Mouse (Mus musculus): ENCODE measurements around the gene Rmdn2. TPM values are rescaled to one million over a fixed set of nuclear protein-coding genes. Genes with fewer than 3 reads are reported as not detected.
A peak's percentile ranks its signal among the peaks of the same experiment; 100 is the strongest.

The Rmdn2 gene
- polyA plus RNA-seq, 1 experiment, result 0.53 TPM

GRCm38 (mm10) chr17:79602381-79602780, 9.3 kb upstream of the Rmdn2 start:
- H3K27me3 ChIP-seq (ENCODE audit: control insufficient read depth, insufficient read depth, low read length), result no peaks in the 10 kb centered on the region
- no peak overlapping the region for H3K4me3 ChIP-seq (ENCODE audit: low read depth, low read length)
- no peaks in the 10 kb centered on the region for H3K36me3 ChIP-seq (ENCODE audit: control insufficient read depth, insufficient read depth, low read length)
- H3K27ac ChIP-seq (ENCODE audit: insufficient read depth, low read depth, low read length), result no peak overlapping the region
- WGBS, result 52% methylated on average over 5 of the region's 5 CpGs
- no peak for TF ChIP-seq CTCF (IDR thresholded peaks at IDR 0.05; ENCODE audit: extremely low read depth, insufficient read length, insufficient replicate concordance, low read depth, low read length)
- TF ChIP-seq POLR2A (IDR thresholded peaks at IDR 0.05; ENCODE audit: low read depth, low read length), result no peak
- no peaks in the 10 kb centered on the region for H3K4me1 ChIP-seq (ENCODE audit: control insufficient read depth, insufficient read depth, insufficient read length, low read length)

- Histone ChIP-seq H3K27me3 (ENCODE audit: control insufficient read depth, insufficient read depth, low read length) (no peaks in the 10 kb centered on the region), H3K4me1 (ENCODE audit: control insufficient read depth, insufficient read depth, insufficient read length, low read length) (no peaks in the 10 kb centered on the region), H3K4me3 (ENCODE audit: low read depth, low read length) (no peak overlapping the region), H3K36me3 (ENCODE audit: control insufficient read depth, insufficient read depth, low read length) (no peaks in the 10 kb centered on the region), H3K27ac (ENCODE audit: insufficient read depth, low read depth, low read length) (no peak overlapping the region)
- TF ChIP-seq CTCF (IDR thresholded peaks at IDR 0.05; ENCODE audit: extremely low read depth, insufficient read length, insufficient replicate concordance, low read depth, low read length) (no peak), POLR2A (IDR thresholded peaks at IDR 0.05; ENCODE audit: low read depth, low read length) (no peak)
- 37% methylated on average over 7 of the region's 7 CpGs for WGBS
Measured at GRCm38 (mm10) chr17:79603427-79603826, 8.2 kb upstream of the Rmdn2 start.

- no peaks in the 10 kb centered on the region for H3K36me3 ChIP-seq (ENCODE audit: control insufficient read depth, insufficient read depth, low read length)
- H3K27me3 ChIP-seq (ENCODE audit: control insufficient read depth, insufficient read depth, low read length), result no peaks in the 10 kb centered on the region
- no peak for TF ChIP-seq POLR2A (IDR thresholded peaks at IDR 0.05; ENCODE audit: low read depth, low read length)
- TF ChIP-seq CTCF (IDR thresholded peaks at IDR 0.05; ENCODE audit: extremely low read depth, insufficient read length, insufficient replicate concordance, low read depth, low read length), result no peak
- no peak overlapping the region for H3K27ac ChIP-seq (ENCODE audit: insufficient read depth, low read depth, low read length)
- 63% methylated on average over 2 of the region's 2 CpGs for WGBS
- H3K4me3 ChIP-seq (ENCODE audit: low read depth, low read length), result no peak overlapping the region
- no peaks in the 10 kb centered on the region for H3K4me1 ChIP-seq (ENCODE audit: control insufficient read depth, insufficient read depth, insufficient read length, low read length)
Measured at GRCm38 (mm10) chr17:79605794-79606193, 5.9 kb upstream of the Rmdn2 start.

DNA sequence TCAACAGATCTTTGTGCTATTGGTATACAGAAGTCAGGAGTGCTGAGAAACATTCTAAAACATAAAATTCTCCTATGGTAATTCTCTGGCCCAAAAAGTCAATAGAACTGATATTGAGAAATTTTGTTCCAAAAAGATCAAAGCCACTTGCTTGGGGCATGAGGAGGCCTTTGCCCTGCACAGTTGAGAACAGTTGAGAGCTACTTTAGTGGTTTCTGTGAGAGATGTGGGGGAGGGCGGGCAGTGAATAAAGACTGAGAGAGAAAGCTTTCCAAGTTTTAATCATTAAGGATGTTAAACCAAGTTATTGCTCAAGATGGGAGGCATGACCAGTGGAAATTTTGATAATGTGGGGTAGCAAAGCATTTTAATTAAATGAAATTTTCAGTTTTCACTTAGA, 2.0 kb upstream of the Rmdn2 start:
- 84% methylated on average over 1 of the region's 1 CpGs for WGBS
- TF ChIP-seq CTCF (IDR thresholded peaks at IDR 0.05; ENCODE audit: extremely low read depth, insufficient read length, insufficient replicate concordance, low read depth, low read length) (no peak), POLR2A (IDR thresholded peaks at IDR 0.05; ENCODE audit: low read depth, low read length) (no peak)
- no peaks in the 10 kb centered on the region for H3K36me3 ChIP-seq (ENCODE audit: control insufficient read depth, insufficient read depth, low read length)
- no peaks in the 10 kb centered on the region for H3K27me3 ChIP-seq (ENCODE audit: control insufficient read depth, insufficient read depth, low read length)
- H3K27ac ChIP-seq (ENCODE audit: insufficient read depth, low read depth, low read length), result no peak overlapping the region
- H3K4me3 ChIP-seq (ENCODE audit: low read depth, low read length), result no peak overlapping the region
- H3K4me1 ChIP-seq (ENCODE audit: control insufficient read depth, insufficient read depth, insufficient read length, low read length), result no peaks in the 10 kb centered on the region; the same call in 1 of the 2 replicates

DNA sequence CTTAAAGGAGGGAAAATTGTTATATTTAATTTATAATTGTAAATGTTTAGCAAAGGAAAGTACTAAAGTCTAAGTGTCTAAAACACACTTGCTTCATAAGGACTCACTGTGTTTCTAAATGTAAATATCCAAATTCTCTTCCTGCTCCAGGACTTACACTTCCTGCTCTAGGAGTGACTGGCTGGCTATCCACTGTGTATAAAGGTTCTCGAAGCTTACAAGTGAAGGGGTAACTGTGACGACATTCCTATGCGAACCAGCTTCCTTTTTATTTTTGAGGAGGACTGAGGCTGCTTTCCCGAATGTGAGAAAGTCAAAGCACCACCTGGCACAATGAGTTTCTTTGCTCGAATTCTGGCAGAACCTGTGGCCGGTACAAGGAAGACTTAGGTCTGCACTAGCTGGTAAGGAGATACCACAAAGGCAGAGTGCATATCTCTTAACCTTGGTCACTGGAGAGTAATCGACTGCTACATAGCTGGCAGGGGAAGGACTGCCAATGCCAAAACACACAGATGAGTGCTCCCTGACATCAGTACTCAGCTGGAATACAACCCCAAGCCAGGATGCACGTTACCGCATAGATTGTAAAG, 1.4 kb upstream of the Rmdn2 start:
- H3K4me1 ChIP-seq (ENCODE audit: control insufficient read depth, insufficient read depth, insufficient read length, low read length), result no peaks in the 10 kb centered on the region; the same call in 1 of the 2 replicates

DNA sequence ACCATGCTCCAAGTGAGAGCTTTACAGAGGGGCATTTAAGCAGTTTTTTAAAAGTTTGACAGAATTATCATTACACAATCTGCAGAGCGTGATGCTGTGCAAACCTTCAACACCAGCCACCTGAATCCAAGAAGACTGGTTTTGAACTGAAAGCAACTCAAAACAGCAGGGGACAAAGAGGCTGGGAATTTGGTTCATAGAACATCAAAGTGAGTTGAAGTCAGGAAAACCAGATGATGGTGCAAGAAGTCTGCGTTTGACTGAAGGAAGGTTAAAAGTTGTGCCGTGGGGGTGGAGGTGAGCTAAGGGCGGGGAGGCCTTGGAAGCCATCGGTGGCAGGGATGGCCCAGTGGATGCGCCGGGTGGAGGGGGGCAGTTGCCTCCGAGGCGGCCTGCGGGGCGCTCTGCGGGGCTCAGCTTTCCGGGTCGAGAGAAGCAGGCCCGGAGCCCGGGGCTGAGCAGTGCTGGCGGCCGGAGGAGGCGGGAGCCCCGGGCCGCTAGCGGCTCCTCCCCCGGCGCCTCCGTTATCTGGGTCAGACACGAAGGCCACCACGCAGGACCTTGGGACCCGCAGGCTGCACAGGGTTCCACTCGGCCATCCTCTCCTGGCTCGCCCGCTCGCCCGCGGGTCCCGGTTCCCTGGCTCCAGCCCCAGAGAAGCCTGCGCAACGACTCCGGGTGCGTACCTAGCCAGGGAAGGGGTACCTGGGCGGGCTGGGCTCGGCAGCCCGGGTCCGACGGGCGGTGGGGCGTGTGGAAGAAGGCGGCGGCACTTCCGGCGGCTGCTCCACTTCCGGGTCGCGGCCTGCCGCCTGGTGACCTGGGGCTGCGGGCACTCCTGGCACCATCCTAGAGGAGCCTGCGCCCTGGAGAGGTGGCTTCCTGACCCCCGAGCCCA, 3.3 kb downstream of the Rmdn2 start:
- 3% methylated on average over 55 of the region's 57 CpGs for WGBS
- Histone ChIP-seq H3K36me3 (ENCODE audit: control insufficient read depth, insufficient read depth, low read length) (no peaks in the 10 kb centered on the region), H3K27me3 (ENCODE audit: control insufficient read depth, insufficient read depth, low read length) (no peaks in the 10 kb centered on the region), H3K27ac (ENCODE audit: insufficient read depth, low read depth, low read length) (peak overlapping the region; percentile 29), H3K4me3 (ENCODE audit: low read depth, low read length) (peak overlapping the region; percentile 80), H3K4me1 (ENCODE audit: control insufficient read depth, insufficient read depth, insufficient read length, low read length) (peaks cover 4% of the 10 kb centered on the region)
- TF ChIP-seq CTCF (IDR thresholded peaks at IDR 0.05; ENCODE audit: extremely low read depth, insufficient read length, insufficient replicate concordance, low read depth, low read length), result no peak
- TF ChIP-seq POLR2A (IDR thresholded peaks at IDR 0.05; ENCODE audit: low read depth, low read length), result no peak

More for the DNA sequence above, 1.4 kb upstream of the Rmdn2 start:
- no peak overlapping the region for H3K4me3 ChIP-seq (ENCODE audit: low read depth, low read length)
- H3K27ac ChIP-seq (ENCODE audit: insufficient read depth, low read depth, low read length), result no peak overlapping the region
- H3K27me3 ChIP-seq (ENCODE audit: control insufficient read depth, insufficient read depth, low read length), result no peaks in the 10 kb centered on the region
- TF ChIP-seq POLR2A (IDR thresholded peaks at IDR 0.05; ENCODE audit: low read depth, low read length), result no peak
- no peak for TF ChIP-seq CTCF (IDR thresholded peaks at IDR 0.05; ENCODE audit: extremely low read depth, insufficient read length, insufficient replicate concordance, low read depth, low read length)
- WGBS, result 72% methylated on average over 9 of the region's 9 CpGs
- H3K36me3 ChIP-seq (ENCODE audit: control insufficient read depth, insufficient read depth, low read length), result no peaks in the 10 kb centered on the region

GRCm38 (mm10) chr17:79615897-79616296, 4.2 kb downstream of the Rmdn2 start:
- H3K4me1 ChIP-seq (ENCODE audit: control insufficient read depth, insufficient read depth, insufficient read length, low read length), result peaks cover 4% of the 10 kb centered on the region
- H3K27me3 ChIP-seq (ENCODE audit: control insufficient read depth, insufficient read depth, low read length), result no peaks in the 10 kb centered on the region
- 87% methylated on average over 9 of the region's 9 CpGs for WGBS
- no peak for TF ChIP-seq CTCF (IDR thresholded peaks at IDR 0.05; ENCODE audit: extremely low read depth, insufficient read length, insufficient replicate concordance, low read depth, low read length)
- TF ChIP-seq POLR2A (IDR thresholded peaks at IDR 0.05; ENCODE audit: low read depth, low read length), result no peak
- H3K36me3 ChIP-seq (ENCODE audit: control insufficient read depth, insufficient read depth, low read length), result no peaks in the 10 kb centered on the region
- H3K4me3 ChIP-seq (ENCODE audit: low read depth, low read length), result peak overlapping the region; percentile 18; the same call in 1 of the 2 replicates
- no peak overlapping the region for H3K27ac ChIP-seq (ENCODE audit: insufficient read depth, low read depth, low read length)

All from small intestine, adult 2 months (tissue).